Mouse (Mus musculus) megakaryocyte, embryonic 14.5 days (primary cell): ENCODE data around the gene Spsb2.

Experiments used
- FLI1 ChIP-seq: IDR thresholded peaks from 2 replicates; pipeline ENCODE4 v1.6.1; 2012; ENCODE audit warnings: low read length, inconsistent platforms, mixed read lengths
- GATA1 ChIP-seq: IDR thresholded peaks from 3 replicates; pipeline ENCODE4 v1.6.1; 2012; ENCODE audit warnings: mixed read lengths, low read length, inconsistent platforms, borderline replicate concordance

GRCm38 (mm10) chr6:124790121-124790520 lies 18.3 kb upstream of the Spsb2 start:
- TF ChIP-seq GATA1: no peak
- no peak for TF ChIP-seq FLI1
